Comparison of ENCODE assay signal across 14 mouse cellular contexts in the genomic region with DNA sequence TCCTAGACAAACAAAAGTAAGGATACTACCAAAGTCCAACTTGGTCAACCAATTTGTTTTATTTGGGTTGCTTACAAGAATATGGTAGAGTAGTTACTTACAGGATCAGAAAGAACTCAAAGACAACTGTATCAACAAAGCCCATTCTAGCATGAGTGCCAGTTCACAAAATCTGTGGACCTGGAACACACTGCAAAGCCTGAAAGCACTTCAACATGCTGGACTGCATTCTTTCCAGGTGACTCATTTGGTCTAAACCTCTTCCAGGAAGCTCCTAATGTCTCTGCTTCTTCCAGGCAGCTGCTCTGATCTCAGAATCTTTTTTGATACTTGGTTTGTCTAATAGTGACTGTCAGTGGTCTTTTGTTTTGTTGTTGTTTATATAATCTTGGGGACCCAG.
DNase-seq lines count a peak whose midpoint lies in the region; ATAC-seq and TF ChIP-seq lines count a peak whose summit lies in the region.
"Had no signal": no experiment of that assay in that cellular context is flagged by ENCODE, and none has a peak within 500 bp of the region (broad histone marks: within the 10 kb centered on the region; RNA-seq: fewer than 3 reads in every experiment).

No protein-coding gene starts in this region.

- peak; percentile 28 for DNase-seq in gastrocnemius, adult 18-20 months (ENCODE audit: low spot score)
- no peak for DNase-seq in gastrocnemius, postnatal 10 days
- DNase-seq in liver, adult 2 months (ENCODE audit: extremely low read depth, low read depth, low spot score): peak; percentile 22
- DNase-seq in liver, embryonic 11.5 days (ENCODE audit: low spot score): no peak
- peak; percentile 9 for DNase-seq in yolk sac, embryonic 10.5 days (ENCODE audit: low spot score)
- DNase-seq in cerebellum, adult 11 months: no peak
- DNase-seq: cerebellum, postnatal 25 days; liver, embryonic 13.5 days; right cerebral cortex, postnatal 4 days had no signal

- no peak for TF ChIP-seq CTCF in liver, adult 2 months (IDR thresholded peaks at IDR 0.05; ENCODE audit: low read depth, low read length)

- no peak overlapping the region for H3K9ac ChIP-seq in liver, adult 2 months (ENCODE audit: low read depth, low read length)
- no peak overlapping the region for H3K9ac ChIP-seq in liver, embryonic 11.5 days (ENCODE audit: low read depth, low read length)
- no peak overlapping the region for H3K9ac ChIP-seq in lung, embryonic 15.5 days
- H3K9ac ChIP-seq in neural tube, embryonic 15.5 days (replicated peaks): no peak overlapping the region
- H3K9ac ChIP-seq: hindbrain, embryonic 15.5 days; liver, embryonic 13.5 days; midbrain, embryonic 15.5 days had no signal

- H3K9me3 ChIP-seq in liver, embryonic 11.5 days (ENCODE audit: control insufficient read depth, low read length): no peaks in the 10 kb centered on the region
- no peaks in the 10 kb centered on the region for H3K9me3 ChIP-seq in lung, embryonic 15.5 days
- no peaks in the 10 kb centered on the region for H3K9me3 ChIP-seq in neural tube, embryonic 15.5 days (replicated peaks)
- H3K9me3 ChIP-seq: liver, embryonic 13.5 days; midbrain, embryonic 15.5 days had no signal

- H3K4me3 ChIP-seq in liver, adult 2 months (ENCODE audit: insufficient read depth, low read depth, low read length): no peak overlapping the region
- H3K4me3 ChIP-seq in liver, embryonic 11.5 days (ENCODE audit: low read depth, low read length): no peak overlapping the region
- no peak overlapping the region for H3K4me3 ChIP-seq in lung, embryonic 15.5 days
- no peak overlapping the region for H3K4me3 ChIP-seq in neural tube, embryonic 15.5 days (replicated peaks)
- H3K4me3 ChIP-seq: hindbrain, embryonic 15.5 days; liver, embryonic 13.5 days; midbrain, embryonic 15.5 days had no signal

- no peaks in the 10 kb centered on the region for H3K36me3 ChIP-seq in liver, adult 2 months (ENCODE audit: control insufficient read depth, insufficient read depth, low read length)
- no peaks in the 10 kb centered on the region for H3K36me3 ChIP-seq in liver, embryonic 11.5 days (ENCODE audit: control insufficient read depth, insufficient read depth, low read length)
- no peaks in the 10 kb centered on the region for H3K36me3 ChIP-seq in lung, embryonic 15.5 days
- no peaks in the 10 kb centered on the region for H3K36me3 ChIP-seq in neural tube, embryonic 15.5 days
- H3K36me3 ChIP-seq: hindbrain, embryonic 15.5 days; liver, embryonic 13.5 days; midbrain, embryonic 15.5 days had no signal

- H3K27ac ChIP-seq in liver, adult 2 months (replicated peaks; ENCODE audit: insufficient read depth, low read depth, low read length): no peak overlapping the region
- no peak overlapping the region for H3K27ac ChIP-seq in liver, embryonic 11.5 days (ENCODE audit: low read depth, low read length)
- peak overlapping the region; percentile 58 for H3K27ac ChIP-seq in lung, embryonic 15.5 days
- no peak overlapping the region for H3K27ac ChIP-seq in neural tube, embryonic 15.5 days (replicated peaks)
- H3K27ac ChIP-seq: hindbrain, embryonic 15.5 days; liver, embryonic 13.5 days; midbrain, embryonic 15.5 days had no signal

- H3K79me2 ChIP-seq in liver, adult 2 months (ENCODE audit: control insufficient read depth, insufficient read depth, low read length): no peaks in the 10 kb centered on the region

- no peak for TF ChIP-seq POLR2A in liver, adult 2 months (IDR thresholded peaks at IDR 0.05; ENCODE audit: extremely low read depth, insufficient read depth, low read length)

- 0 out of 2 replicates have a peak, but pooled peaks cover 1% of the 10 kb centered on the region for H3K4me1 ChIP-seq in liver, adult 2 months (ENCODE audit: control insufficient read depth, insufficient read depth, low read length)
- no peaks in the 10 kb centered on the region for H3K4me1 ChIP-seq in liver, embryonic 11.5 days (replicated peaks; ENCODE audit: control insufficient read depth, insufficient read depth, low read length)
- no peaks in the 10 kb centered on the region for H3K4me1 ChIP-seq in lung, embryonic 15.5 days
- H3K4me1 ChIP-seq in neural tube, embryonic 15.5 days: no peaks in the 10 kb centered on the region
- H3K4me1 ChIP-seq: hindbrain, embryonic 15.5 days; liver, embryonic 13.5 days; midbrain, embryonic 15.5 days had no signal

- no peak overlapping the region for H3K4me2 ChIP-seq in liver, embryonic 11.5 days
- no peak overlapping the region for H3K4me2 ChIP-seq in lung, embryonic 15.5 days
- no peak overlapping the region for H3K4me2 ChIP-seq in neural tube, embryonic 15.5 days
- H3K4me2 ChIP-seq: heart, embryonic 11.5 days; hindbrain, embryonic 15.5 days; liver, embryonic 13.5 days; midbrain, embryonic 15.5 days had no signal

- no peak for ATAC-seq in liver, embryonic 11.5 days (replicated peaks; ENCODE audit: low FRiP score)
- ATAC-seq in lung, embryonic 15.5 days (ENCODE audit: borderline replicate concordance, extremely low read depth, low FRiP score, low TSS enrichment): no peak; the same call in 1 of the 2 replicates
- no peak for ATAC-seq in neural tube, embryonic 15.5 days (ENCODE audit: low FRiP score)
- ATAC-seq: midbrain, embryonic 15.5 days had no signal

- no peaks in the 10 kb centered on the region for H3K27me3 ChIP-seq in liver, adult 2 months (ENCODE audit: control insufficient read depth, insufficient read depth, low read length)
- H3K27me3 ChIP-seq in liver, embryonic 11.5 days (replicated peaks; ENCODE audit: control insufficient read depth, insufficient read depth, low read length): no peaks in the 10 kb centered on the region
- H3K27me3 ChIP-seq in lung, embryonic 15.5 days: no peaks in the 10 kb centered on the region
- H3K27me3 ChIP-seq in neural tube, embryonic 15.5 days (replicated peaks): no peaks in the 10 kb centered on the region
- H3K27me3 ChIP-seq: hindbrain, embryonic 15.5 days; liver, embryonic 13.5 days; midbrain, embryonic 15.5 days had no signal

Comparison
In these comparisons a context has a peak if more than half of its experiments do, and no peak if none do; other contexts are left out.
1. DNase-seq: peak in gastrocnemius, adult 18-20 months (single experiment), liver, adult 2 months (single experiment) and yolk sac, embryonic 10.5 days (single experiment); none in gastrocnemius, postnatal 10 days (single experiment), liver, embryonic 11.5 days (single experiment) and cerebellum, adult 11 months (single experiment).